Mouse (Mus musculus) testis, adult 2 months (tissue): ENCODE data around the gene Mad2l1bp.

Source experiments
- CTCF ChIP-seq: fragments of 200-500 bp; IDR thresholded peaks from 2 replicates; pipeline ENCODE4 v1.5.1; 2012; ENCODE audit warnings: low read depth, mild to moderate bottlenecking, inconsistent platforms, low read length, moderate library complexity; ENCODE audit not compliant: control insufficient read depth, insufficient read depth, insufficient replicate concordance
- POLR2A ChIP-seq: fragments of 200-500 bp; IDR thresholded peaks from 2 replicates; pipeline ENCODE4 v1.6.1; 2012; ENCODE audit warnings: low read depth, mild to moderate bottlenecking, inconsistent platforms, low read length, moderate library complexity; ENCODE audit not compliant: control insufficient read depth

DNA sequence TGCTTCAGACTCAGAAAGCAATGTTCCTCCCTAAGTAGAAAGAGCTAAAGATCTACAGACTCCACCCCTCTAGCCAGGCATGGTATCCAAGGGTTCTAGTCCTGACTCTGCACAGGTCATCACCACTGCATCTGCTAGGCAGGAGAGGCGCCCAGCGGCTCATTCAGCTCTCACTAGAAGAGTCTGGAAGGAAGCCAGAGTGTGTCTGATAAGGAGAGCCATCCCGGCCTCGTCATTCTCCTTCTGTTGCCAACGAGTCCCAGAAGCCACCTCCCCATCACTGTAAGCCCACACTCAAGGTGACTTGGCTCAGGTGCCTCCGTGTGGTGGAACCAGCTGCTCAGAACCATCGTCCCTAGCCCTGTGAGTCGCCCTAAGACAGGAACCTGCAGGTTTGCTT is 20.5 kb downstream of the Mad2l1bp start:
- TF ChIP-seq POLR2A = no peak
- TF ChIP-seq CTCF = no peak
